Mouse (Mus musculus) liver, postnatal 0 days (tissue): ENCODE results near the gene Hspa2.

ENCODE experiments used
- CTCF ChIP-seq: sonication (generic); IDR thresholded peaks from 2 replicates; pipeline ENCODE4 v1.5.1; 2016; ENCODE audit warnings: antibody characterized with exemption, low read depth
- EP300 ChIP-seq: IDR thresholded peaks from 2 replicates; pipeline ENCODE4 v1.6.1; 2016; ENCODE audit warnings: antibody characterized with exemption, low read depth, mild to moderate bottlenecking

GRCm38 (mm10) chr12:76378556-76378955, 25.4 kb upstream of the Hspa2 start:
- TF ChIP-seq CTCF: no peak
- no peak for TF ChIP-seq EP300
